Mouse (Mus musculus) lung, postnatal 0 days (tissue): Measurements from ENCODE around the gene Rgs6. TPM values are rescaled to one million over a fixed set of nuclear protein-coding genes. Genes with fewer than 3 reads are reported as not detected.

Experiments
- ATAC-seq: fragments of 200-750 bp; cut with Nextera tagmentation; 2 replicates; pipeline ENCODE4 v1.8.0; 2017; ENCODE audit warnings: moderate library complexity
- DNase-seq: peaks from one replicate; pipeline ENCODE4 v3.0.0-alpha.2; 2016; ENCODE audit warnings: low spot score
- H3K27ac ChIP-seq: fragments of 300-500 bp; sonication (generic); 2 replicates; pipeline ENCODE4 v1.5.1; 2014; ENCODE audit warnings: antibody characterized with exemption, mild to moderate bottlenecking, low read length, mixed read lengths
- H3K27me3 ChIP-seq: fragments of 300-500 bp; sonication (generic); replicated peaks from 2 replicates; pipeline ENCODE4 v1.6.1; 2014; ENCODE audit warnings: low read length, mixed read lengths; ENCODE audit not compliant: insufficient read depth
- H3K36me3 ChIP-seq: fragments of 300-500 bp; sonication (generic); 2 replicates; pipeline ENCODE4 v1.6.1; 2014; ENCODE audit warnings: low read length, mixed read lengths; ENCODE audit not compliant: insufficient read depth
- H3K4me1 ChIP-seq: fragments of 300-500 bp; sonication (generic); 2 replicates; pipeline ENCODE4 v1.6.1; 2014; ENCODE audit warnings: antibody characterized with exemption, low read depth, low read length, mixed read lengths; ENCODE audit not compliant: insufficient read depth
- H3K4me2 ChIP-seq: fragments of 300-500 bp; sonication (generic); replicated peaks from 2 replicates; pipeline ENCODE4 v1.6.1; 2014; ENCODE audit warnings: low read depth, mild to moderate bottlenecking, low read length, moderate library complexity, mixed read lengths
- H3K4me3 ChIP-seq: fragments of 300-500 bp; sonication (generic); 2 replicates; pipeline ENCODE4 v1.5.1; 2014; ENCODE audit warnings: low read depth, low read length
- H3K9ac ChIP-seq: fragments of 300-500 bp; sonication (generic); replicated peaks from 2 replicates; pipeline ENCODE4 v1.6.1; 2014; ENCODE audit warnings: low read depth, mild to moderate bottlenecking
- H3K9me3 ChIP-seq: fragments of 300-500 bp; sonication (generic); 2 replicates; pipeline ENCODE4 v1.6.1; 2016; ENCODE audit warnings: low read length, mixed read lengths
- CTCF ChIP-seq: IDR thresholded peaks from 2 replicates; pipeline ENCODE4 v1.5.1; 2016; ENCODE audit warnings: antibody characterized with exemption, mild to moderate bottlenecking
- EP300 ChIP-seq: IDR thresholded peaks from 2 replicates; pipeline ENCODE4 v1.6.1; 2016; ENCODE audit warnings: antibody characterized with exemption, mild to moderate bottlenecking, control low read depth
- WGBS: fragments of 180-500 bp; shearing (Covaris S2); extraction: QIAGEN DNeasy Blood & Tissue Kit; methylation state at CpG from one replicate; pipeline ENCODE4 v1.1.7; 2014; 5-methylcytosine and 5-hydroxymethylcytosine counted together
- polyA plus RNA-seq: library from polyadenylated mRNA; unstranded; fragments of >200 nt; fragmentation: Nextera tagmentation; extraction: Ambion mirVana; gene quantifications from 2 replicates; pipeline ENCODE4 v1.2.1, GENCODE M21; 2015

Gene Rgs6
- polyA plus RNA-seq, 1 experiment from 2014 or later = 2.6 TPM

GRCm38 (mm10) chr12:83044621-83044990 is 456.5 kb downstream of the Rgs6 start:
- H3K4me1 ChIP-seq = no peaks in the 10 kb centered on the region
- no peak overlapping the region for H3K4me3 ChIP-seq
- H3K27ac ChIP-seq = no peak overlapping the region
- no peak overlapping the region for H3K4me2 ChIP-seq
- ATAC-seq (no peak), DNase-seq (no peak)
- TF ChIP-seq CTCF (no peak), EP300 (no peak)
- no peaks in the 10 kb centered on the region for H3K9me3 ChIP-seq
- no peak overlapping the region for H3K9ac ChIP-seq
- WGBS = 25% methylated on average over 4 of the region's 4 CpGs
- H3K27me3 ChIP-seq = no peaks in the 10 kb centered on the region
- no peaks in the 10 kb centered on the region for H3K36me3 ChIP-seq

DNA sequence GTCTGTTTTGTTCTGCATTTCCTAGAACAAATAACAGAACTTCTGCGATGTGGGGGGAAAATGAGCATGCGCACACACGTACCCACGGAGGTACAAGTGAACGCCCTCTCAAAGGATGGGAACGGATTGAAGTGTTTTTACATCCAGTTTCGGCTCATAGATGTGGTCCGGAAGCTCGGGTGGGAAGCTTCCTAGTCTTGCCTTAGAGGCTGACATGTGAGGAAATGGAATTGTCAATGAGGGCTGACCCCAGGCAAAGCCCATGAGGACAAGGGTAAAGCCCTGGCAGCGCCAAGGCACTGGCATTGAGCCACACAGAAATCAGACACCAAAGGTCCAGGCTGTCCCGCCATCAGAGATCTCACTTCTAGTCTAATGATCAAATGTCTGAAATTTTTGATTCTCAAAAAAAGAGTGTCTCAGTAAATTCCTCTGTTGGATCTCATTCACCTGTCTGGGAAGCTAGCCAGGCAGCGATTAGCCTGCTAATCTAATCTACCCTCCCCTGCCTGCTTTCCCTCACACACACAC is 457.0 kb downstream of the Rgs6 start:
- Histone ChIP-seq H3K27ac (no peak overlapping the region), H3K9me3 (no peaks in the 10 kb centered on the region), H3K27me3 (no peaks in the 10 kb centered on the region), H3K4me2 (no peak overlapping the region), H3K4me3 (no peak overlapping the region), H3K36me3 (no peaks in the 10 kb centered on the region), H3K4me1 (no peaks in the 10 kb centered on the region), H3K9ac (no peak overlapping the region)
- TF ChIP-seq CTCF (no peak), EP300 (no peak)
- WGBS = 46% methylated on average over 12 of the region's 12 CpGs
- no peak for DNase-seq
- ATAC-seq = no peak

DNA sequence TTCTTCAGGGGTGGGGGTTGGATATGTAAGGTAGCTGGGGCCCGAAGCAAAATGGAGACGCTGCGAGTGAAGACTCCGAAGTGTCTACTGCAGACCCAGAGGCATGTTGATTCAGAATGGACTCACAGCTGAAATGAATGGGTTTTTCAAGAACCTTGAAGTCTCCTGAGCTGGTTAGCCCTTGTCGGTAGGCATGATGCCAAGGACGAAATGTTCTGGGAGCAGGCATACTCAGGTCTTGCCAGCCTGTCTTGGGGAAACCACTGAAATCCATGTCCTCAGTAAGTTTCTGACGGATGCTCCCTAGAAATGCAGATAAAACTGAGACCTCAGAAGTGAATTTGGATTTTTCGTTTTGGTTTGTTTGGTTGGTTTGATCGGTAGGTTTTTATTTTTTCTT is 458.6 kb downstream of the Rgs6 start:
- no peaks in the 10 kb centered on the region for H3K27me3 ChIP-seq
- H3K27ac ChIP-seq = no peak overlapping the region
- H3K36me3 ChIP-seq = no peaks in the 10 kb centered on the region
- H3K4me3 ChIP-seq = no peak overlapping the region
- no peak overlapping the region for H3K9ac ChIP-seq
- H3K4me2 ChIP-seq = no peak overlapping the region
- H3K9me3 ChIP-seq = no peaks in the 10 kb centered on the region
- H3K4me1 ChIP-seq = no peaks in the 10 kb centered on the region
- DNase-seq (peak; percentile 26), ATAC-seq (no peak)
- TF ChIP-seq EP300 (no peak), CTCF (no peak)
- 76% methylated on average over 9 of the region's 9 CpGs for WGBS

DNA sequence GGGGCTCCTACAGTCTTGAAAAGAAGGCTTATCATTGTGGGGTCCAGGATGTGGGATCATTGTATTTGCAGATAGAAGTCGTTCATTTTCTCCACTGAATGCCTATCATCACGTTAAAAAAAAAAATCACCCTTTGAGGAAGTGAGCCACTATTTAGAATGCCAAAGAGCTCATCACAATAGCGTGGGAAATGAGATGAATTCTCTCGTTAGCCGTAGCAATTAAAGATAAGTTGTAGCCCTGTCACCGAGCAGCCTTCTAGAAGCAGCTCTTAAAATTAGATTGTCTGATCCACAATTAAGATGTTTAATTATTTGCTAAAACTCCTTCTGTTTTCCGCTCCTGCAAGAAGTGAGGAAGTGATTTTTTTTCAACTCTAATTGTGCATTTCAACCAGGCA is 459.6 kb downstream of the Rgs6 start:
- Histone ChIP-seq H3K9me3 (no peaks in the 10 kb centered on the region), H3K4me3 (no peak overlapping the region), H3K36me3 (no peaks in the 10 kb centered on the region), H3K4me1 (no peaks in the 10 kb centered on the region), H3K27ac (no peak overlapping the region), H3K27me3 (no peaks in the 10 kb centered on the region), H3K4me2 (no peak overlapping the region), H3K9ac (no peak overlapping the region)
- DNase-seq (no peak), ATAC-seq (no peak)
- 67% methylated on average over 7 of the region's 7 CpGs for WGBS
- TF ChIP-seq CTCF (no peak), EP300 (no peak)

DNA sequence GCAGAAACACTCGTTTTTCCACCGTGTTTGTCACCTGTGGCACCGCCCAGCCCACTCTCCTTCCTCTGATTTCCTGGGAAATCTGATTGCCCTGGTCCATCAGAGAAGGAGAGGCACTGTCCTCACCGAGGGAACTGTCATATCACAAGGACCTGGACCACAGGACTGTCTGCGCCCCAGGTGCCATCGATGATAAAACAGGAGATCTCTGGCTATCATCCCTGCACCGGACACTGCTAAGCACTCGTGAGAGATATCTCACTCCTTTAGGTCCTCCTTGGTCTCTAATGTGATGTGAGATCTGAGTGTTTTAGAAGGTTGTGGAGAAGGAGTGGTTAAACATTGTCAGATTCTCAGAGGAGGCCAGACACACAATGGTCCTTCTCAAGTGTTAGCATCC is 462.4 kb downstream of the Rgs6 start:
- no peaks in the 10 kb centered on the region for H3K4me1 ChIP-seq
- no peak overlapping the region for H3K9ac ChIP-seq
- DNase-seq (no peak), ATAC-seq (no peak)
- TF ChIP-seq EP300 (no peak), CTCF (no peak)
- WGBS = 61% methylated on average over 8 of the region's 8 CpGs
- no peaks in the 10 kb centered on the region for H3K9me3 ChIP-seq
- H3K27me3 ChIP-seq = no peaks in the 10 kb centered on the region
- H3K36me3 ChIP-seq = no peaks in the 10 kb centered on the region
- H3K4me3 ChIP-seq = no peak overlapping the region
- no peak overlapping the region for H3K27ac ChIP-seq
- H3K4me2 ChIP-seq = no peak overlapping the region

GRCm38 (mm10) chr12:83052391-83052790 is 464.3 kb downstream of the Rgs6 start:
- no peaks in the 10 kb centered on the region for H3K36me3 ChIP-seq
- H3K27ac ChIP-seq = no peak overlapping the region
- TF ChIP-seq CTCF = no peak
- TF ChIP-seq EP300 = no peak
- H3K27me3 ChIP-seq = no peaks in the 10 kb centered on the region
- WGBS = 34% methylated on average over 4 of the region's 4 CpGs
- no peak overlapping the region for H3K9ac ChIP-seq
- no peak overlapping the region for H3K4me3 ChIP-seq
- H3K9me3 ChIP-seq = no peaks in the 10 kb centered on the region
- no peak overlapping the region for H3K4me2 ChIP-seq
- no peak for DNase-seq
- no peak for ATAC-seq
- H3K4me1 ChIP-seq = no peaks in the 10 kb centered on the region

- H3K4me2 ChIP-seq = no peak overlapping the region
- TF ChIP-seq EP300 = no peak
- TF ChIP-seq CTCF = no peak
- WGBS = 57% methylated on average over 5 of the region's 5 CpGs
Observed at GRCm38 (mm10) chr12:83055690-83056089, 467.6 kb downstream of the Rgs6 start.

More at GRCm38 (mm10) chr12:83055690-83056089, 467.6 kb downstream of the Rgs6 start:
- H3K36me3 ChIP-seq = no peaks in the 10 kb centered on the region
- no peak overlapping the region for H3K4me3 ChIP-seq
- DNase-seq (no peak), ATAC-seq (no peak)
- H3K9me3 ChIP-seq = no peaks in the 10 kb centered on the region
- no peak overlapping the region for H3K9ac ChIP-seq
- no peaks in the 10 kb centered on the region for H3K27me3 ChIP-seq
- no peak overlapping the region for H3K27ac ChIP-seq
- H3K4me1 ChIP-seq = no peaks in the 10 kb centered on the region
